Mouse (Mus musculus) layer of hippocampus, adult 6 months (tissue): ENCODE data around the gene Ppp1r11. TPM values are rescaled to one million over a fixed set of nuclear protein-coding genes. Genes with fewer than 3 reads are reported as not detected.

Source experiments
- long read RNA-seq, 2 experiments: library from polyadenylated mRNA; unstranded; transcript quantifications; one replicate each; pipeline ENCODE4 v2.0.0; 2019 to 2020
- polyA plus RNA-seq: library from polyadenylated mRNA; unstranded; fragments of <200 nt; fragmentation: Nextera tagmentation; gene quantifications from 2 replicates; pipeline ENCODE4 v1.2.3, GENCODE M21; 2021

Gene Ppp1r11
- 207 and 224 TPM in 2 replicates for polyA plus RNA-seq
- long read RNA-seq, experiment 1, transcript Ppp1r11-201 (3 exons, 1,599 nt) = major isoform, 118 of 124 reads
- long read RNA-seq, experiment 1, partial matches to known transcripts = 3 of 124 reads
- long read RNA-seq, experiment 1, other reads (novel, unspliced or antisense) = 3 of 124 reads
- long read RNA-seq, experiment 2, transcript Ppp1r11-201 (3 exons, 1,599 nt) = major isoform, 83 of 83 reads
- long read RNA-seq, experiment 2, partial matches to known transcripts = 0 of 83 reads
- long read RNA-seq, experiment 2, other reads (novel, unspliced or antisense) = 0 of 83 reads

GRCm38 (mm10) chr17:36950981-36951947 lies at the start of gene Ppp1r11:
TSS of gene Ppp1r11 (minus strand) at chr17:36951741.

GRCm38 (mm10) chr17:37000863-37001262 lies 49.3 kb upstream of the Ppp1r11 start, which contains the start of gene Zfp57:
TSS of gene Zfp57 (plus strand) at chr17:37001163.

GRCm38 (mm10) chr17:36989437-36989836 lies 37.9 kb upstream of the Ppp1r11 start, which contains the start of gene H2-M5:
TSS of gene H2-M5 (minus strand) at chr17:36989537.

GRCm38 (mm10) chr17:36981221-36981813 lies 29.8 kb upstream of the Ppp1r11 start, which contains the start of gene 2410137M14Rik:
TSS of gene 2410137M14Rik (minus strand) at chr17:36981237.

GRCm38 (mm10) chr17:36957999-36958743 lies 6.6 kb upstream of the Ppp1r11 start, which contains the start of the genes Znrd1 and Znrd1as:
TSS of gene Znrd1 (minus strand) at chr17:36958559.
TSS of gene Znrd1as (plus strand) at chr17:36958592.

GRCm38 (mm10) chr17:36942791-36943471 lies 8.6 kb downstream of the Ppp1r11 start, which contains the start of gene Rnf39:
TSS of gene Rnf39 (plus strand) at chr17:36942918.

Other genes with a start within 250 kb of the Ppp1r11 start
- gene H2-M10.5, start 178.8 kb downstream of the Ppp1r11 start, polyA plus RNA-seq = not detected in 2 replicates
- not detected in 2 replicates for gene H2-M10.6, start 139.6 kb downstream of the Ppp1r11 start, polyA plus RNA-seq
- 10.3 and 11.1 TPM in 2 replicates for gene Trim26, start 114.6 kb downstream of the Ppp1r11 start, polyA plus RNA-seq
- gene Trim15, start 84.5 kb downstream of the Ppp1r11 start, polyA plus RNA-seq = not detected in 2 replicates
- gene Trim10, start 82.2 kb downstream of the Ppp1r11 start, polyA plus RNA-seq = not detected in 2 replicates
- gene Trim40, start 61.6 kb downstream of the Ppp1r11 start, polyA plus RNA-seq = not detected in 2 replicates
- gene Trim31, start 53.6 kb downstream of the Ppp1r11 start, polyA plus RNA-seq = not detected in 2 replicates
- 4.9 and 5.6 TPM in 2 replicates for gene Rnf39, start 8.8 kb downstream of the Ppp1r11 start, polyA plus RNA-seq
- gene Znrd1, start 6.8 kb upstream of the Ppp1r11 start, polyA plus RNA-seq = 76.9 and 81.0 TPM in 2 replicates
- gene Znrd1as, start 6.9 kb upstream of the Ppp1r11 start, polyA plus RNA-seq = 6.8 and 7.5 TPM in 2 replicates
- not detected in 2 replicates for gene 2410137M14Rik, start 29.5 kb upstream of the Ppp1r11 start, polyA plus RNA-seq
- 0.15 TPM in 1 of 2 replicates, not detected in the other for gene H2-M5, start 37.8 kb upstream of the Ppp1r11 start, polyA plus RNA-seq
- 0.85 and 1.7 TPM in 2 replicates for gene Zfp57, start 49.4 kb upstream of the Ppp1r11 start, polyA plus RNA-seq
- gene Mog, start 71.7 kb upstream of the Ppp1r11 start, polyA plus RNA-seq = 88.1 and 99.0 TPM in 2 replicates
- 44.8 and 46.3 TPM in 2 replicates for gene Gabbr1, start 94.2 kb upstream of the Ppp1r11 start, polyA plus RNA-seq
- not detected in 2 replicates for gene Olfr90, start 136.8 kb upstream of the Ppp1r11 start, polyA plus RNA-seq
- gene Olfr91, start 146.5 kb upstream of the Ppp1r11 start, polyA plus RNA-seq = not detected in 2 replicates
- not detected in 2 replicates for gene Olfr92, start 168.3 kb upstream of the Ppp1r11 start, polyA plus RNA-seq
- not detected in 2 replicates for gene Olfr93, start 209.8 kb upstream of the Ppp1r11 start, polyA plus RNA-seq
- gene Ubd, start 242.2 kb upstream of the Ppp1r11 start, polyA plus RNA-seq = not detected in 2 replicates
- not detected in 2 replicates for gene Olfr94, start 249.3 kb upstream of the Ppp1r11 start, polyA plus RNA-seq